Mouse (Mus musculus) splenic B cell, adult 2 months (primary cell): Measurements from ENCODE around the gene Kcnj11.

Experiments used
- DNase-seq: peaks from one replicate; pipeline ENCODE4 v3.0.0-alpha.2; 2011; ENCODE audit warnings: low read depth, low spot score
- H3K27me3 ChIP-seq: 2 replicates; pipeline ENCODE4 v1.6.1; 2012; ENCODE audit warnings: mild to moderate bottlenecking, low read length, moderate library complexity, mixed read lengths; ENCODE audit not compliant: control insufficient read depth, poor library complexity, insufficient read depth, severe bottlenecking
- H3K36me3 ChIP-seq: 2 replicates; pipeline ENCODE4 v1.6.1; 2012; ENCODE audit warnings: mild to moderate bottlenecking, low read length, moderate library complexity, mixed read lengths; ENCODE audit not compliant: control insufficient read depth, poor library complexity, insufficient read depth, severe bottlenecking

Kcnj11 gene

DNA sequence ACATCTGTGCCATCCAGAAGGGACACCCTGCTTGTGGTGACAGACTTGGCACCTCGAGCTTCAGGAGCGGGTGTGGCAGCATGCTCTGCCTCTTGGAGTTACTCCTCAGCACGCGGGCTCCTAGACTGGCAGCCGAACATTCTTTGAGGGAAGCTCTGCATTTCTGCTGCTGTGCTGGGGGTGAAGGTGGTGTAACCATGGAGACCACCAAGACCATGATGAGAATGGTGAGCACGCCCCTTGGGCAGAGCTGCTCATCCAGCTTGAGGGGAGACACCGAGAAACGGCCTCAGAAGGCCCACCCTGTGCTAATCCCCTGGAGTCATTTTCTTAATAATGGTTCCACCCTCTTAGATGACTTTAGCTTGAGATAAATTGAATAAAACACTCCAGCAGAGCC lies 7.8 kb downstream of the Kcnj11 start:
- Histone ChIP-seq H3K36me3 (no peaks in the 10 kb centered on the region), H3K27me3 (no peaks in the 10 kb centered on the region; the same call in 1 of the 2 replicates)
- no peak for DNase-seq

DNA sequence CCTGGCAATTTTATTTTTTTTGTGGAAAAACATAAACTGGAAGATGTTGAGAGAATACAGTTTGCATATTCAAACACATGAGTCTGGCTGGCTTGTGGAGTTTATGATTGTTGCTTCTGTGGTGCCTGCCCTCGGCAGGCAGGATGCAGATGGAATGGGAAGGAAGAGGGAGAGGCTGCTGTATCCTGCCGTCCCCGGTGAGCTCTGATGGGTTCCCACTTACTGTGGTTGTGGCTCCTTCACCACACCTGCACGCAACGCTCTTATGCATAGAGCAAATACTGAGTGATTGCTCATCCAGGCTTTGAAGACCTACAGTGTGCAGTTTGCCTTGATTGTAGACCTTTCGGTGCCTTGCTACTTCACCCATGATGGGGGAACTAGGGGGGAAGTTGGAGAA lies 12.3 kb downstream of the Kcnj11 start:
- Histone ChIP-seq H3K36me3 (no peaks in the 10 kb centered on the region), H3K27me3 (no peaks in the 10 kb centered on the region; the same call in 1 of the 2 replicates)
- DNase-seq: no peak

GRCm38 (mm10) chr7:46086378-46086777 lies 14.2 kb downstream of the Kcnj11 start:
- H3K36me3 ChIP-seq: peaks cover 5% of the 10 kb centered on the region
- no peak for DNase-seq

DNA sequence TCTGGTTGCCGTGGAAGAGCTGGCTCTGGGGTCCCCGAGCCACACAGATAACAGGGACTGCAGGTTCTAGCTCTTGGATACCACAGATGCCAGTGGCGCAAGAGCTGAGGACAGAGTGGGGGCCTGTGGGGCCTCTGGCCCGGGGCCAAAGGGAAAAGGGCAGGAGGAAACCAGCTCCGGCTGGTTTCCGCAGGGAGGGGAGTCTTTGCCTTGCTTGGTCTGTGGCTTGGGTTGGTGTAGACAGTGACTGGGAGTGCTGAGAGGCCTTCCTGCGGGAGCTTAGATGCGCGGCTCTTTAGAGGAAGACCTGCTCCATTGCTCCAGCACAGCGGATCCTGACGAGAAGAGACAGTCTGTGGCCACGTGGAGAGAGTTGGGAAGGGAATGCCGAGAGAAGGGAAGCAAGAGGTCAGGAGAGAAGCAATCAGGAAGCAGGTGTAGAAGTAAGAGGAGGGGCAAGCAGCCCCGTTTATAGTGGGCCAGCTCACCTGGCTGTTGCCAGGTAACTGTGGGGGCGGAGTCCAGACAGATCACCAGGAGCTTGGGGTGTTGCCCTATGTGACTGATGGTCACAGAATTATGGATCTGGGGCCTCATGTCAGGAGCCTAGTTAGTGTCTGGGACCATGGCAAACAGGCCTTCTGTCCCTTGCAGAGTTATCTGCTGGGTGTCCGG lies 15.6 kb downstream of the Kcnj11 start:
- no peak for DNase-seq
- Histone ChIP-seq H3K27me3 (no peaks in the 10 kb centered on the region), H3K36me3 (peaks cover 6% of the 10 kb centered on the region)

More at GRCm38 (mm10) chr7:46086378-46086777, 14.2 kb downstream of the Kcnj11 start:
- no peaks in the 10 kb centered on the region; the same call in 1 of the 2 replicates for H3K27me3 ChIP-seq

DNA sequence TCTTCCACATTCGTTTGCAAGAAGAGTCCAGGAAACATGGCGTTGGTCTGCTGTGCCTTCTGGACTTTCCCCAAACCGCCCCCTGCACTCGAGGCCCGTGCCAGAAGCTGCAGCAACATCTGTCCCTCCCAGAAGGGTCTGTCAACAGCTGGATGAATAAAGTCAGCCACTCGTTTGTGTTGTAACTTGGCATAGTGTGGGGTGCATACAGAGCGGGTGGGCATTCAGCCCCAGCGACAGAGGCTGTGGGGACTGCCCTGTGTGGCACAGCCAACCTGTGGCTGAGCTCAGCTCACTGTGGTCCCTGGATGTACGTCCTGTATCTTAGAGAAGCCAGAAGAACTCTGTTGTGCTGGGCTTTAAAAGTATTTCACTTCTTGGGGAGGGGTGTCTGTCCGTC lies 16.5 kb downstream of the Kcnj11 start:
- Histone ChIP-seq H3K27me3 (no peaks in the 10 kb centered on the region), H3K36me3 (peaks cover 8% of the 10 kb centered on the region)
- DNase-seq: no peak

GRCm38 (mm10) chr7:46077675-46078074 lies 22.9 kb downstream of the Kcnj11 start:
- Histone ChIP-seq H3K36me3 (peaks cover 6% of the 10 kb centered on the region), H3K27me3 (no peaks in the 10 kb centered on the region)
- DNase-seq: no peak

- Histone ChIP-seq H3K27me3 (no peaks in the 10 kb centered on the region), H3K36me3 (peaks cover 6% of the 10 kb centered on the region)
- DNase-seq: no peak
These were observed 23.7 kb downstream of the Kcnj11 start for GRCm38 (mm10) chr7:46076844-46077243.

DNA sequence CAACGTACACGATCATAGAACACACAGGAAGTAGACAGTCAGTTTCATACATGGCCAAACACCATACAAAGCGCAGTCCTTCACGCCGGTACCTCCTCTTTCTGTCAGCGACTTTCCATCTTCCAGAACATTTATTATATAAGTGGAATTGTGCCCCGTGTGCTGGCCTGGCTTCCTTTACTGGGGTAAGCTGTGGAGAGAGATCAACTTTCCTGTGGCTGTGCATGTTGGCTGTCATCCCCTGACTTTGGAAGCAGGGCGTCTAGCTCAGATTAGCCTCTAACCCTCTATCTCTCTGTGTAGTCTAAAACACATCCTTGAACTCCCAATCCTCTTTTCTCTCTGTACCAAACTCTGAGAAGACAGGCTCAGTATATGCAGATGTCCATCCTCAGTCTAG lies 31.7 kb downstream of the Kcnj11 start:
- Histone ChIP-seq H3K27me3 (no peaks in the 10 kb centered on the region), H3K36me3 (peaks cover 9% of the 10 kb centered on the region)
- DNase-seq: no peak

DNA sequence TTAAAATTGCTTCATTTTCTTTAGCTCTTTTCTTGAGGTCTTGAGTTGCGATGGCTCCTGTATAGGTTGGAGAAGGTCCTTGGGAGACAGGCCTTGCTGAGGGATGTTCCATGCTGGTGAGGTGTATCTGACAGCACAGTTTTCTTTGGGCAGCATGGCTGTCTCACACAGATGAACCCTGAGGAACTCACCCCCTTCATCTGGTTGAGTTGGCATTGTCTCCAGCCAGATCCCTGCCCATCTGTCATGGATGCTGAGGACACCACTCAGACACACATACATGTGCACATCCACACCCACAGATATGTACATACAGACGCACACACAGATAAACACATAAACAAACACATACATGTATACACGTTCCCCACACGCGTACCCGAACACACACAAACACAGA lies 37.3 kb downstream of the Kcnj11 start:
- no peak for DNase-seq
- Histone ChIP-seq H3K36me3 (peaks cover 4% of the 10 kb centered on the region; the same call in 1 of the 2 replicates), H3K27me3 (no peaks in the 10 kb centered on the region)

- peaks cover 2% of the 10 kb centered on the region; the same call in 1 of the 2 replicates for H3K36me3 ChIP-seq
- DNase-seq: no peak
- no peaks in the 10 kb centered on the region for H3K27me3 ChIP-seq
These were observed 39.0 kb downstream of the Kcnj11 start for GRCm38 (mm10) chr7:46061614-46062013.

GRCm38 (mm10) chr7:46060688-46061087 lies 39.9 kb downstream of the Kcnj11 start:
- Histone ChIP-seq H3K27me3 (no peaks in the 10 kb centered on the region), H3K36me3 (peaks cover 3% of the 10 kb centered on the region)
- no peak for DNase-seq

DNA sequence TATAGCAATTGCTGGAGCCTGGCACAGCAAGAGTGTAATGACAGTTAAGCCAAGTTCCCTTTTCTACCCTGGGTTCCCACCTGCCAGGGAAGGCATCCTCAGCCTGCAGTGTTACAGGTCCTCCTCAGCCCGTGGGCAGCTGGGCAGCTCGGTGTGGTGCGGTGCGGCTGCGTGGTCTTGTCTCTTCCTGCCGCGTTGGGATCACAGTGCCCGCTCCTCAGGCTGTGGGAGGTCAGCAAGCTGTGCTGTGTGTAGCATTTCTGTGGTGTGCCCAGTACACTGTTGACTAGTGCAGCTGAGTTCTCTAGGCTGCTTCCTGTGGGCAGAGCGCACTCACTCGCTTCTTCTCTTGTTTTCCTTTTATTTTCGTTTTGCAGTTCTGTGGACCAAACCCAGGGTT lies 41.7 kb downstream of the Kcnj11 start:
- H3K27me3 ChIP-seq: no peaks in the 10 kb centered on the region
- peak; percentile 71 for DNase-seq

GRCm38 (mm10) chr7:46053566-46053965 lies 47.0 kb downstream of the Kcnj11 start:
- H3K36me3 ChIP-seq: peaks cover 14% of the 10 kb centered on the region
- no peak for DNase-seq

More for the DNA sequence above, 41.7 kb downstream of the Kcnj11 start:
- peaks cover 10% of the 10 kb centered on the region for H3K36me3 ChIP-seq

GRCm38 (mm10) chr7:46052161-46052821 lies 48.3 kb downstream of the Kcnj11 start:
- peak; percentile 59 for DNase-seq
- no peaks in the 10 kb centered on the region for H3K27me3 ChIP-seq
- H3K36me3 ChIP-seq: peaks cover 14% of the 10 kb centered on the region

More at GRCm38 (mm10) chr7:46053566-46053965, 47.0 kb downstream of the Kcnj11 start:
- no peaks in the 10 kb centered on the region for H3K27me3 ChIP-seq

GRCm38 (mm10) chr7:46049981-46050380 lies 50.6 kb downstream of the Kcnj11 start:
- Histone ChIP-seq H3K36me3 (peaks cover 14% of the 10 kb centered on the region), H3K27me3 (no peaks in the 10 kb centered on the region)
- DNase-seq: no peak
